Comparison of ENCODE assay signal across 9 mouse cellular contexts in genomic region chr1:52675561-52676551, GRCm38 (mm10). TPM values are rescaled to one million over a fixed set of nuclear protein-coding genes. Genes with fewer than 3 reads are reported as not detected.
A peak's percentile ranks its signal among the peaks of the same experiment; 100 is the strongest.
DNase-seq lines count a peak whose midpoint lies in the region; ATAC-seq and TF ChIP-seq lines count a peak whose summit lies in the region.
"Had no signal": no experiment of that assay in that cellular context is flagged by ENCODE, and none has a peak within 500 bp of the region (broad histone marks: within the 10 kb centered on the region; RNA-seq: fewer than 3 reads in every experiment).

No protein-coding gene starts in this region.

- peaks cover 3% of the 10 kb centered on the region; the same call in 1 of the 2 replicates for H3K4me1 ChIP-seq in hindbrain, embryonic 14.5 days (replicated peaks; ENCODE audit: control insufficient read depth, insufficient read depth, low read length)
- no peaks in the 10 kb centered on the region for H3K4me1 ChIP-seq in hindbrain, embryonic 11.5 days (replicated peaks; ENCODE audit: control insufficient read depth, insufficient read depth, low read length)
- H3K4me1 ChIP-seq in heart, postnatal 0 days (ENCODE audit: control insufficient read depth, insufficient read depth), result peaks cover 12% of the 10 kb centered on the region
- peaks cover 16% of the 10 kb centered on the region for H3K4me1 ChIP-seq in lung, embryonic 15.5 days
- H3K4me1 ChIP-seq in forebrain, embryonic 12.5 days, result no peaks in the 10 kb centered on the region
- no peaks in the 10 kb centered on the region for H3K4me1 ChIP-seq in thymus, adult 2 months (replicated peaks; ENCODE audit: control insufficient read depth, insufficient read depth, low read length)
- H3K4me1 ChIP-seq: hindbrain, embryonic 12.5 days had no signal

- no peaks in the 10 kb centered on the region for H3K27me3 ChIP-seq in hindbrain, embryonic 14.5 days (ENCODE audit: control insufficient read depth, insufficient read depth, low read length)
- H3K27me3 ChIP-seq in hindbrain, embryonic 11.5 days (ENCODE audit: control insufficient read depth, insufficient read depth, low read length), result no peaks in the 10 kb centered on the region
- H3K27me3 ChIP-seq in heart, postnatal 0 days (ENCODE audit: control insufficient read depth, insufficient read depth, low read length), result no peaks in the 10 kb centered on the region
- no peaks in the 10 kb centered on the region for H3K27me3 ChIP-seq in lung, embryonic 15.5 days
- H3K27me3 ChIP-seq in forebrain, embryonic 12.5 days, result no peaks in the 10 kb centered on the region
- H3K27me3 ChIP-seq in thymus, adult 2 months (ENCODE audit: control insufficient read depth, insufficient read depth, low read length), result no peaks in the 10 kb centered on the region
- H3K27me3 ChIP-seq: hindbrain, embryonic 12.5 days had no signal

- TF ChIP-seq CTCF in heart, postnatal 0 days (IDR thresholded peaks at IDR 0.05; ENCODE audit: low read depth), result no peak
- no peak for TF ChIP-seq CTCF in thymus, adult 2 months (IDR thresholded peaks at IDR 0.05; ENCODE audit: borderline replicate concordance, control insufficient read depth, extremely low read depth, insufficient read depth, low read length, poor library complexity)

- DNase-seq in hindbrain, embryonic 14.5 days (ENCODE audit: low spot score), result no peak
- no peak for DNase-seq in hindbrain, embryonic 11.5 days (ENCODE audit: low spot score)
- peak; percentile 11 for DNase-seq in NIH3T3 (ENCODE audit: low read depth)
- no peak for DNase-seq in heart, postnatal 0 days (ENCODE audit: low spot score)
- no peak for DNase-seq in T-cell, adult 2 months (ENCODE audit: low spot score)
- no peak for DNase-seq in thymus, adult 2 months

- 77% methylated on average over 7 of the region's 7 CpGs for WGBS in hindbrain, embryonic 14.5 days
- WGBS in hindbrain, embryonic 11.5 days, result 72% methylated on average over 7 of the region's 7 CpGs
- 51% methylated on average over 7 of the region's 7 CpGs for WGBS in heart, postnatal 0 days
- WGBS in lung, embryonic 15.5 days, result 38% methylated on average over 7 of the region's 7 CpGs
- 78% methylated on average over 7 of the region's 7 CpGs for WGBS in forebrain, embryonic 12.5 days
- WGBS in thymus, adult 2 months, result 77% methylated on average over 7 of the region's 7 CpGs

- H3K9me3 ChIP-seq in hindbrain, embryonic 14.5 days (ENCODE audit: control insufficient read depth, low read length), result no peaks in the 10 kb centered on the region
- no peaks in the 10 kb centered on the region for H3K9me3 ChIP-seq in hindbrain, embryonic 11.5 days (ENCODE audit: control insufficient read depth, low read length)
- no peaks in the 10 kb centered on the region for H3K9me3 ChIP-seq in heart, postnatal 0 days (replicated peaks; ENCODE audit: control insufficient read depth, low read length)
- no peaks in the 10 kb centered on the region for H3K9me3 ChIP-seq in lung, embryonic 15.5 days
- no peaks in the 10 kb centered on the region for H3K9me3 ChIP-seq in forebrain, embryonic 12.5 days
- H3K9me3 ChIP-seq: hindbrain, embryonic 12.5 days had no signal

- no peak overlapping the region for H3K4me3 ChIP-seq in hindbrain, embryonic 14.5 days (replicated peaks; ENCODE audit: low read length)
- no peak overlapping the region for H3K4me3 ChIP-seq in hindbrain, embryonic 11.5 days (ENCODE audit: low read depth, low read length)
- no peak overlapping the region for H3K4me3 ChIP-seq in heart, postnatal 0 days (ENCODE audit: low read depth, low read length)
- H3K4me3 ChIP-seq in lung, embryonic 15.5 days, result no peak overlapping the region
- no peak overlapping the region for H3K4me3 ChIP-seq in forebrain, embryonic 12.5 days (replicated peaks)
- no peak overlapping the region for H3K4me3 ChIP-seq in thymus, adult 2 months (ENCODE audit: control insufficient read depth, insufficient read depth, low read length)
- H3K4me3 ChIP-seq: hindbrain, embryonic 12.5 days had no signal

- no peak overlapping the region for H3K4me2 ChIP-seq in hindbrain, embryonic 14.5 days (replicated peaks)
- no peak overlapping the region for H3K4me2 ChIP-seq in hindbrain, embryonic 11.5 days (replicated peaks; ENCODE audit: low read depth, low read length)
- H3K4me2 ChIP-seq in heart, postnatal 0 days (ENCODE audit: low read depth, low read length), result no peak overlapping the region
- H3K4me2 ChIP-seq in lung, embryonic 15.5 days, result no peak overlapping the region
- no peak overlapping the region for H3K4me2 ChIP-seq in forebrain, embryonic 12.5 days
- H3K4me2 ChIP-seq: hindbrain, embryonic 12.5 days had no signal

- H3K27ac ChIP-seq in hindbrain, embryonic 14.5 days, result no peak overlapping the region
- H3K27ac ChIP-seq in hindbrain, embryonic 11.5 days (ENCODE audit: low read depth, low read length), result no peak overlapping the region
- peak overlapping the region; percentile 69 for H3K27ac ChIP-seq in heart, postnatal 0 days (ENCODE audit: low read depth)
- H3K27ac ChIP-seq in lung, embryonic 15.5 days, result peak overlapping the region; percentile 78
- no peak overlapping the region for H3K27ac ChIP-seq in forebrain, embryonic 12.5 days
- H3K27ac ChIP-seq in thymus, adult 2 months (ENCODE audit: control insufficient read depth, insufficient read depth, low read length), result no peak overlapping the region
- H3K27ac ChIP-seq: hindbrain, embryonic 12.5 days had no signal

- H3K36me3 ChIP-seq in hindbrain, embryonic 14.5 days (replicated peaks; ENCODE audit: control insufficient read depth, insufficient read depth), result no peaks in the 10 kb centered on the region
- no peaks in the 10 kb centered on the region for H3K36me3 ChIP-seq in hindbrain, embryonic 11.5 days (ENCODE audit: control insufficient read depth, insufficient read depth, low read length)
- H3K36me3 ChIP-seq in heart, postnatal 0 days (replicated peaks; ENCODE audit: control insufficient read depth, insufficient read depth, low read length), result no peaks in the 10 kb centered on the region
- H3K36me3 ChIP-seq in lung, embryonic 15.5 days, result no peaks in the 10 kb centered on the region
- no peaks in the 10 kb centered on the region for H3K36me3 ChIP-seq in forebrain, embryonic 12.5 days (replicated peaks)
- H3K36me3 ChIP-seq in thymus, adult 2 months (ENCODE audit: control insufficient read depth, insufficient read depth, low read length), result no peaks in the 10 kb centered on the region
- H3K36me3 ChIP-seq: hindbrain, embryonic 12.5 days had no signal

- H3K9ac ChIP-seq in hindbrain, embryonic 14.5 days, result no peak overlapping the region
- no peak overlapping the region for H3K9ac ChIP-seq in hindbrain, embryonic 11.5 days (ENCODE audit: low read depth, low read length)
- H3K9ac ChIP-seq in heart, postnatal 0 days (replicated peaks; ENCODE audit: low read depth, low read length), result no peak overlapping the region
- no peak overlapping the region for H3K9ac ChIP-seq in lung, embryonic 15.5 days
- no peak overlapping the region for H3K9ac ChIP-seq in forebrain, embryonic 12.5 days
- H3K9ac ChIP-seq: hindbrain, embryonic 12.5 days had no signal

- peak; percentile 21; the same call in 1 of the 2 replicates for ATAC-seq in hindbrain, embryonic 14.5 days (ENCODE audit: low FRiP score)
- no peak for ATAC-seq in hindbrain, embryonic 11.5 days (ENCODE audit: low FRiP score)
- ATAC-seq in heart, postnatal 0 days (ENCODE audit: insufficient read depth, low read depth), result peak; percentile 52; the same call in 1 of the 2 replicates
- peak; percentile 73 for ATAC-seq in lung, embryonic 15.5 days (ENCODE audit: borderline replicate concordance, extremely low read depth, low FRiP score, low TSS enrichment)
- no peak for ATAC-seq in forebrain, embryonic 12.5 days (ENCODE audit: low FRiP score)

- no peak for TF ChIP-seq EP300 in heart, postnatal 0 days (IDR thresholded peaks at IDR 0.05; ENCODE audit: low read depth)

- TF ChIP-seq POLR2A in thymus, adult 2 months (IDR thresholded peaks at IDR 0.05; ENCODE audit: control insufficient read depth, extremely low read depth, insufficient read depth, low read length, poor library complexity), result no peak

RNA-seq across cellular contexts. Expression of gene Nemp2, which starts 45.4 kb away (rescaled TPM):
- polyA plus RNA-seq in hindbrain, embryonic 14.5 days (2014; fragmentation: Nextera tagmentation; extraction: Ambion mirVana), result 7.1 and 7.2 TPM in 2 replicates
- polyA plus RNA-seq in hindbrain, embryonic 11.5 days (2014; fragmentation: Nextera tagmentation; extraction: Ambion mirVana), result 11.7 and 12.2 TPM in 2 replicates
- 3.6 and 6.6 TPM in 2 replicates for total RNA-seq in heart, postnatal 0 days (2014; rRNA removed; ENCODE audit: low replicate concordance)
- 1.7 and 2.1 TPM in 2 replicates for polyA plus RNA-seq in heart, postnatal 0 days (2015; fragmentation: Nextera tagmentation; extraction: Ambion mirVana)
- polyA plus RNA-seq in lung, embryonic 15.5 days (2015; fragmentation: Nextera tagmentation; extraction: Ambion mirVana), result 9.6 and 9.8 TPM in 2 replicates
- 10.9 and 12.2 TPM in 2 replicates for polyA plus RNA-seq in forebrain, embryonic 12.5 days (2016; fragmentation: Nextera tagmentation; extraction: Ambion mirVana)
- polyA plus RNA-seq in thymus, adult 2 months (2012; rRNA removed), result 29.5 and 36.3 TPM in 2 replicates

RNA-seq across cellular contexts. Expression of gene Mfsd6, which starts 51.4 kb away (rescaled TPM):
- polyA plus RNA-seq in hindbrain, embryonic 14.5 days (2014; fragmentation: Nextera tagmentation; extraction: Ambion mirVana), result 15.8 and 16.1 TPM in 2 replicates
- 5.0 and 6.6 TPM in 2 replicates for polyA plus RNA-seq in hindbrain, embryonic 11.5 days (2014; fragmentation: Nextera tagmentation; extraction: Ambion mirVana)
- 9.7 and 10.7 TPM in 2 replicates for total RNA-seq in heart, postnatal 0 days (2014; rRNA removed; ENCODE audit: low replicate concordance)
- polyA plus RNA-seq in heart, postnatal 0 days (2015; fragmentation: Nextera tagmentation; extraction: Ambion mirVana), result 1.7 and 2.0 TPM in 2 replicates
- 2.5 and 2.8 TPM in 2 replicates for polyA plus RNA-seq in lung, embryonic 15.5 days (2015; fragmentation: Nextera tagmentation; extraction: Ambion mirVana)
- 3.9 and 4.0 TPM in 2 replicates for polyA plus RNA-seq in forebrain, embryonic 12.5 days (2016; fragmentation: Nextera tagmentation; extraction: Ambion mirVana)
- 9.2 and 10.9 TPM in 2 replicates for polyA plus RNA-seq in thymus, adult 2 months (2012; rRNA removed)

Comparison
In these comparisons a context has a peak if more than half of its experiments do, and no peak if none do; other contexts are left out.
1. ATAC-seq: peak in hindbrain, embryonic 14.5 days (single experiment), heart, postnatal 0 days (single experiment) and lung, embryonic 15.5 days (single experiment); none in hindbrain, embryonic 11.5 days (single experiment) and forebrain, embryonic 12.5 days (single experiment).
2. H3K27ac ChIP-seq: peak in heart, postnatal 0 days (single experiment) and lung, embryonic 15.5 days (single experiment); none in hindbrain, embryonic 14.5 days (single experiment), hindbrain, embryonic 11.5 days (single experiment), forebrain, embryonic 12.5 days (single experiment) and thymus, adult 2 months (single experiment).